Mouse (Mus musculus): ENCODE measurements around the gene Gm20503.

- TF ChIP-seq CTCF (conservative IDR thresholded peaks at IDR 0.05; ENCODE audit: low read length): no peak
- no peak for TF ChIP-seq POU5F1 (IDR thresholded peaks at IDR 0.05; ENCODE audit: borderline replicate concordance, low read length)
- no peak for TF ChIP-seq NANOG (IDR thresholded peaks at IDR 0.05; ENCODE audit: borderline replicate concordance, low read length)
Observed at GRCm38 (mm10) chr4:58986540-58987190, 16.3 kb upstream of the Gm20503 start, which contains the start of gene Ptgr1.

Data from E14TG2a.4 (cell line).